Mouse (Mus musculus) naive thymus-derived CD4-positive, alpha-beta T cell, adult 2 months (primary cell): Measurements from ENCODE around the gene Med26.

Experiments used
- DNase-seq: peaks from one replicate; pipeline ENCODE4 v3.0.0-alpha.2; 2011; ENCODE audit warnings: low read depth

Gene Med26

DNA sequence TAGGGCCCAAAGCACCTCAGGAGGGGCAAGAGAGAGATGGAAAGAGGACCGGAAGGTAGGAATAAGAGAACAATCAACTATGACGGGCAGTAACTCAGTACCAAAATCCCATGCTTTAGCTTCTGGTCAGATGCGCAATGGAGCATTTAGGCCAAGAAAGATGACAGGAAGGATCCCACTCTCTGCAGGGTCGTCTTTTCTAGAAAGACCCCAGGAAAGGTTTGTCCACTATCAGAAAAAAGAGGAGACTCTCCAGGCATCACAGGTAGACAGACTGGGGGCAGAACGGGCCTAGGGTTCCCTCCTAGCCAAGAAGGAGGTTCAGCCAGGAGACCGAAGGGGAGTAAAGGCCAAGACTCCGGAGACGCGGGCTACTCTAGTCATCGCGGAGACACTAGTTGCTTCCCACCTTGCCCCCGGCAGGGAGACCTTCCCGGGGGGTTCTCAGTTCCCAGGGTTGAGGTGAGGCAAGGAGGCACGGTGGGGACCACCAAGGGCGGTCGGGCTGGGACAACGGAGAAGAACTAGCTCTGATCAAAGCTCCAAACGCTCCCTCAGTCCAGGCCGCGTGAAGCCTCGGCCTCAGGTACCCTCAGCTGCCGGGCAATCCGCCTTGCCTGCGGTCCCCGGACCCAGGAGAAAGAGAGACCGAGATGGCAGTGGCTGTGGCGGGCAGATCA is 808 bp downstream of the Med26 start:
- no peak for DNase-seq

DNA sequence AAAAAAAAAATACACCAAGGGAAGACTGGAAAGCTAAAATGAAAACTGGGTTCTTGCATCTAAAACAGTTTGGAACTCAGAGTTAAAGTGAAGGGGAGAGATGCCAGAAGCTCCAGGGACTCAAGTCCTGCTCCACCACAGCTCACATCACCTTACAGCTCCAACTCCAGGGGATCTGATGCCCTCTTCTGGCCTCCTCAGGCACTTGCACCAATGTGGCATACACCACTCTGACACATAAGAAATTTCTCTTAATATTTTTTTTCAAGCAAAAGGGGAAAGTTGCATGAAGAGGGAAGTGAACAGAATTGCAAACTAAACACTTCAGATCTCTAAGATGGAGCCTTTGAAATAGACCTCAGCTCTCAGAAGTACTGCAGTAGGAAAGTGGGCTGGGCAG is 8.8 kb downstream of the Med26 start:
- DNase-seq: peak; percentile 22

DNA sequence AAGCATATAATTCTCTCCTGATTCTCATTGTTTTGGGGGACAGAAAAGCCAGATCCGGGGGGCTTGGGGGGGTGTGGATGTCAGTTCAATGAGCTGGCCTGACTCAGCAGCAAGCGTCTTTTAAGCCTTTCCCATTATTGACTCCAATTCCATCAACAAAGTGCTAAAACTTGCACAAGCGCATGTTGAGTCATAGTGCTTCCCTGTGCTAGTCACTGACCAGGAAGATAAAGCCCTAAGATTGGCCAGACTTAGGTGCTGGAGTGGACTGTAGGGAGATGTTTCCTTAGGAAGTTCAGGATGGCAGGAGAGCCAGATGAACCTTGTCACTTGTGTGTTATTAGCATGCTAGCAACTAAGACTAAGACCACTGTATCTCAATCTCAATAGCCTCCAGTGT is 13.2 kb downstream of the Med26 start:
- no peak for DNase-seq

DNA sequence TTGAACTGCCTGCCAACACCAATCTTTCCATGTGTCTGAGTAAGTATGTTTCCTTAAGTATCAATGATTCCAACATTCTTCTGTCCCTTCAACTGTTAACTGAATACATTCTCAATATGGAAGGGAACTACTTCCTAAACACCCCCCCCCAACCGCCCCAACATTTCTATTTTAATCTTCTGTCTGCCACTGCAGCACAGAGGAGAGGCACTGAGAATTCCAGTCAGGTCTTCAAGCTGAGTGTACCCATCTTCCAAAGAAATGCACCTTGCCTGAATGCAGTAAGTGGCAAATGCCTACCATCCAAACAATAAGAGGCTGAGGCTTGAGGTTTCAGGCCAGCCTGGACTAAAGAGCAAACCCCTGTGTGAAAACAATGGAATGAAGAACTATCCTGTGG is 16.0 kb downstream of the Med26 start:
- DNase-seq: no peak

DNA sequence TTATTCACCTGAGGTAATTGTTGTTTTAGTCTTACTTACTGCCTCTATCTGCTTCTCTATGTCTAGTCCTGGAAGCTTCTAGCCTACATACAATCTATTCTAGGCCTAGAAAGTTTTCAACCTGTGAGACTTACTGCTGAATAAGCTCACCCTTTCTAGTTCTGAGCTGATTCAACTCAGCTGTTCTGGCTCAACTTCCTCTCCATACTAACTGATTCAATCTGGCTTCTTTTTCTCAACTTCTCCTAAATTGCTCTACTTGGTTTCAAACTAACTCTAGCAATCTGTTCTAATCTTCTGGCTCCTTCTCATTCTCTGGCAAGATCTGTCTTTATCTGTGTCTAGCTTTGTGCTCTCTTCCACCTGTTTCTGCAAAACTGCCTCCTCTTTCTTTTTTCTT is 26.2 kb downstream of the Med26 start:
- no peak for DNase-seq

DNA sequence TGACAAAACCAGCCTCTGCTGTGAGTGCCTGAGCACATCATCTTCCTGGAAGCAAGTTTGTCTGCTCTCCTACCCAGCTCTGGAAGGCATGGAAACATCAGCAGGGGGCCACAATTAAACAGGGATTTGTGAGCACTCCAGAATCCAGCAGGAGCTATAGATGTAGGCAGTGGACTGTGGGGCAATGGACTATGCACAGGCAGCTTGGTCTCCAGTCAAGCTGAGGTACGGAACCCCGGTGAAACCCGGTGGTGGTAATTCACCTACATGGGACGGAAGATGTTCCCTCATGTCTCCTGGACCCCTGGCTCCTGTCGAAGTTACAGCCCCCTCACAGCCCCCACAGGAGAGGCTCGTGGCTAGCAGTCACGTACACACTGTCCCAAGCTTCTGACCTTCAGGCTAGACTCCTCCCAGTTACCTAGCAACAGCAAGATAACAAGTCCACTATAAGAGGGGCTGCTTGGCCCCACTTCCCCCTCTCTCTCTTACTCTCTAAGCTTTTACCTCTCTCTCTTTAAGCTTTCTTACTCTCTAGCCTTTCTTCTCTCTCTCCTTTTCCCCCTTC is 30.6 kb downstream of the Med26 start:
- no peak for DNase-seq

DNA sequence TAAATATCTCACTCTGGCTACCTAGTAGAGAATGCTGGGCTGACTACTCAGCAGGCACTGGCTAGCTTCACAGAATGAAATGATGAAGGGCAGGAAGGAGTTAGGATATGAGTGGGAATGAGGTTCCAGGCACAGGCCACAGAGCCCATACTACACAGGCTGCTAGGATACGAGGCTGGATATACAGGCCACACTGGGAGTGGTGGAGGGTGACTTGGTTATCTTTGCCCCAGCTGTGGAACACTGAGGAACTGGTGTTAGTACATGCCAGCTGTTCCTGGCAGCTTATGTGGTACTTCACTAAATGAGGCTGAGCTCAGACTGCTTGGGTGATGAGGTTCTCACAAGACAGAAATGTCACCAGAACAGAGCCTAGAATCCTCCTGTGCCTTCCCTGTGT is 34.9 kb downstream of the Med26 start:
- DNase-seq: no peak

DNA sequence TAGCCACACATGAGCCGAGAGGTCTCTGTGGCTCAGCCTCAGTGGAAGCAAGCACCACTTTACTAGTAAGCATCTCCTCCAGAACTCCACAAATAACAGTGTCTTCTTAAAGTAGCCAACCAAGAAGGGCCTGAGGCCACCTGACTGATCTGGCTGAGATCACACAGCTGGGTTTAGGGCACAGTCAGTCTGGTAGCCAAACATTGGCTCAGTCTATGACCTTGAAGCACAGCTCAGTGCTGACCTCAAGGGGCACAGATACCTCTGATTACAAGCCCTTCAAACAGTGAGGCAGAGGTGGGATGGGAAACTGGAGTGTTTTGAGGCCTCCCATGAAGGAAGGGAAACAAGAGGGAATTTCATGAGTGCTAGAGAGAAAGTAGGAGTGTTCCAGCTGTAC is 35.4 kb downstream of the Med26 start:
- no peak for DNase-seq

DNA sequence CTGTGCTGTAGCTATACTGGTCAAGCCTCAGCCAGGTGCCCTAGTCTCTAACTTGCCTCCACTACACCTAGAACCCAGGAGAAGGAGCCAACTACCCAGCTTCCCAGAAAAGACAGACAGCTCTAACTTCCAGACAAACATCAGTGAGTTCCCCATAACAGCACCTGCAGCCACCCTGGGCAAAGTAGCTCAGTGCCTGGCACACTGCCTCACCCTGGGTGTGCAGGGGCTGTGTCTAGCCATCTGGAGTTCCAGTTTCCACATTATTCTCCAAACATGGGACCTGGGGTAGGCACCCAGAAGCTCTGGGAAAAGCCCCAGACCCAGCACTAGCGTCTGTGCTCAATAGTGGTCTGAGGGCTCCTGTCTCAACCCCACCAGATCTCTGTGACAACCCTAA is 40.6 kb downstream of the Med26 start:
- DNase-seq: no peak

DNA sequence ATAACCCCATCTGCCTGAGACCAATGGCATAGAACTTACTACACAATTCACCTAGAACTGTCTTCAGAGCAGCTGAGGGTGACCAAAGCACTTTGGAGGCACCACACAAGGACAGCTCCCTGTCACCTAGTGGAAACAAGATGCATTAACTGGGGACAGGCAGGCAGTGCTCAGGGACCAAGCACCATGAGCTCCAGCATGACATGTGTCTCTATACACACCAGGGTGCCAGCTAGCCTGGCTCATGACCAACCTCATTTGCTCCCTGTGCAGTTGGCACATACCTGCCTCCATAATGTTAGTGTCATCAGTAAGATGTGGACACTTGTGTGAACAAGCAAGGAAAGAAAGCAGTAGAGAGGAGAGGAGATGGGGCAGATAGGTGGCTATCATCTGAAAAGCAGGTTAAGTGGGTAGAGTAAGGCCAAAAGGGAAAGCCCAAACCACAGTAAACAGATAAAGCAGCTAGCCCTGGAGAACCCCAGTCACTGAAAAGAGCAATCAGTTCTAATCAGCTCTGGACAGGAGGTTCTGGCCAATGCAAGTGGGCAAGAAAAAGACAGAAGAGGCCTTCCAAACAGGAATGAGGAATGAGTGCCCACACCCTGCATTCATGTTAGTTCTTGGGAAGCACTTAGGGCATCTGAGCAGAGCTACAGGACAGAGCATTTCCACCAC is 43.3 kb downstream of the Med26 start:
- DNase-seq: no peak

DNA sequence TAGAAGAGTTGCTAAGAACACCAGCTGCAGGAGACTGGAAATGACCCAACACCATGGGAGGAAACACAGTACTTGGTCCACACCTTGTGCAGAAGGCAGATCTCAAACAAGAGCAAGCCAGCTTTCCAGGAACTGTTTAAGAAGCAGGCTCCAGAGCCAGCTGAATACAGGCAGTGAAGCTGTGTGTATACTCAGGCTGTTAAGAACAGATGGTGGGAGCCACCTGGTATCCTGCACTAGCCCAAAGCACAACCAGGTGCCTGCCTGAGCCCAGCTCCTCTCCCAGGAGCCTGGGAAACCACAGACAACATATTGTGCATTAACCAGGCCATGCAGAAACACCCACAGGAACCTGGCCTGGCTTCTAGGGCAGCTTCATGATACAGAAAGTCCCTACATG is 43.9 kb downstream of the Med26 start:
- no peak for DNase-seq

DNA sequence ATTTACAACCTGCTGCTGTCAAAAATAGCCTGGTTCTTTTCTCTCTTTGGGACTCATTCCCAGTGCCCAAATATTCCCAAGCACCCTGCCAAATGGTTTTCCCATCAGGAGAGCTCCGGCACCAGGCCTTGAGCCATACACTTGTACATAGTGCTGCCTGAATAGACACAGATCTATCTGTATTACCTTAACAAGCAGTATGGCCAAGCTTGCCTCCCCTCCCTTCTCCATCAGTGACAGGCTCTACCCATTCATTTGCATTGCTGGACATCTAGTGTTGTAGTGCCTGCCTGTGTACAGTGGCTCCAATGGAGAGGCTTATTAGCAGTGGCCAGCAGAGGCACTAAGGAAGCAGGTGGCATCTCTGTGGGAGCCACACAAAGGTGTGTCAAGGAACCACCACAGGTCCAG is 47.5 kb downstream of the Med26 start:
- no peak for DNase-seq

DNA sequence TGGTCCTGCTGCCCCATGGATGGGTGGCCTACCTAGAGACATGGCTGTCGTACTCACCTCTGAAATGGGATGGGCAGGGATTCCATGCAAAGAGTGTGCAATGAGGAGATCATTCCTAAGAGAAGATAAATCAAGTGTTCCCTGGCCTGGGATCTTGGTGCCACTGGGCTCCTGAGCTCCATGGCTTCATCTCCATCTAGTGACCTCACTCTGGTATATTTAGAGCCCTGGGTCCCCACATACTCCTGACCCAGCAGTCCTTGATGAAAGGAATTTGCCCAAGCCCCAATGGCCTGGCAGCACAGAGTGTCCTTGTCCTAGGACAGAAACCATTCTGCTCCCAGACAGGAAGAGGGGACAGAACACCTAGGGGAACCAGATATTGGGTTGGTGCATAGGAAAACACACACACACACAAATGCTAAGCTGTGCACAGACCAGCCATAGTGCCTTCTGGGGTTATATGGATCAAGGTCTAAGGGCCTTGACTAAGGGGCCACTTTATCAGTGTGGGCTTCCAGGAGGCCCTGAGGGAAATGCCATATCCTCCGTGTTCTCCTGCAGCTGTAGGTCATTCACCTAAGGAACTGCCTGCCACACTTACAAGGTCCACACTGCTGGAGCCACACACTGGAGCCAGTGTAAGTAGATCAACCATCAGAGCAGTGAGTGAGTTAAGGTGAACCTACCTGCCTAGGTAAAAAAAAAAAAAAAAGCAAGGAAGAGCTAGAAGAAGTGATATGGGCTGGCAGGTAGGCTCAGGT is 48.4 kb downstream of the Med26 start:
- DNase-seq: no peak

DNA sequence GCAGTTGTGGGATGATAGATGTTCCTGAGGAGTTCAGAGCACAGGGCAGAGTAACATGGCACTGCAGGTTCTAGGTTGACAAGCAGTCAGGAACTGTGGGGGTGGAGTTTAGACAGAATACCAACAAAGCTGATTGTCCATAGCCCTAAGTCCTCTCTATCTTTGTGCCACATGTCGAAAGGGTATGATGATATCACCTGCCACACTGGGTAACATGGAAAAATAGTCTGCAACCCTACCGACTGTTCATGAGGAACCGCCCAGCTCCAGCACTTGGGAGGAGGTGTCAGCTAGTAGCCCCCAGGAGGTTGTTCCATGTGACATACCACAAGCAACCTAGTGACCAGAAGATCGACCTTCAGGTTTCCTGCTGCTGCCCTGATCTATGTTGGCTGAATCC is 49.5 kb downstream of the Med26 start:
- DNase-seq: no peak

DNA sequence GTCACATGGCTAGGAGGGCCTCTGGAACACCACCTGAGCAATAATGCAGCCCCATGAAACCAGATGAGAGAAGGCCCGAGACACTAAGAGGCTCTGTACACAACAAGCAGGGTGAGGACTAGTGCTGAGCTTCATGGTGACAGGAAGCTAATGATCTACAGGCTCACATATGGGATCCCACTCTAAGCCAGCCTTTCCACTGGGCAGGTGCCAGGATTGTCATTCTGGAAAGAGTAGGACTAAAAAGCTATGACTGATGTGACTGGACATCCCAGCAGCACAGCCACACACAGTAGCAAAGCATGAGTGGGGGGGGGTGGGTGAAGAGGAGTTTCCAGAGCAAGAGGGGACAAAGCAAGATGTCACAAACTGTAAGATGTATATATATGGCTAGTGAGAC is 50.2 kb downstream of the Med26 start:
- no peak for DNase-seq

DNA sequence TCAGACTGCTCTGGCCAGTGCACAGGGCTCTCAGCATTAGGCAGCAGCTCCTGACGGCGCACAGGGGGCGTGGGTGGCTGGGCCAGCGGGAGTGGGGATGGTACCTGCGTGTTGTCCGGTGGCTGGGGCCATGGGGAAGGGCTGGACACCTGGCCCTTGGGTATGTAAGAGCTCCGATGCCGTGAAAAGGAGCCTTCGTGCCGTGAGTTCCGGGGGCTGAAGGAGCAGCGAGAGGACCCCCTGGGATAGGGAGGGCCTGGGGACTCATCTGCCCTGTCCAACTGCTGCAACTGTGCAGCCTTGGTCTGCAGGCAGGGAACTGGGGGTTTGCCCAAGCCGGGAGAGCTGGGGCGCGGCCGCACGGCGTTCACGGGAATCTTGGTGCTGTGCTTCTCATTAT is 51.9 kb downstream of the Med26 start:
- DNase-seq: no peak

DNA sequence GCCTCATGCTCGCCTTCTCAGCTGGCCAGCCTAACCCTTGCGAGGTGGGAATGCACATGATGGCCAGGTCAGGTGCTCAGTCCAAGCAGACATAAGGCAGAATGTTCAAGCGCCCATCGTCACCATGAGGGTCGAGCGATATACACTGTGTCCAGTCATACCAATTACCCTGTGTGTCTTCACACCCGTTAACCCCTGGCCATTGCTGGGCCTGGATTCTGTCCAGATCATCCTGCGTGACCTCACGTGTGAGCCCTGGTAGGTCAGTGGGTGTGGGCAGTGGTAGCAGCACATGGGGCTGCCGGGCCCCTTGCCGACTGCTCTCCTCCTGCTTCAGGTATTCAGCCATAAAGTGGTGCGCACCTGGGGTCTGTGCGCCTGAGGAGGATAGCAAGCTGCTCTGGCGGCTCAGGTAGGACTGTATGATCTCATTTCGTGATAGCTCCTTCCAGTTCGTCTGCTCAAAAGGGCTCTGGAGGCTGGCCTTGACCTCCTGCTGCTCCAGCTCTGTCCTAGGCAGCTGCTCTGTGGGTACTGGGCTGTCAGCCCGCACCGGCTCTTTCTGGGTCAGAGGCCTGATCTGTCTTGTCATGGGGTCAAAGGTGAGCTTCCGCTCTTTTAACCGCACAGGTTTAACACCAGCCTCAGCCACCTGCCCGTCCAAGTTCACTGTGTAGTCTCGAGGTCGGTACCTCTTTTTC is 52.5 kb downstream of the Med26 start:
- no peak for DNase-seq

DNA sequence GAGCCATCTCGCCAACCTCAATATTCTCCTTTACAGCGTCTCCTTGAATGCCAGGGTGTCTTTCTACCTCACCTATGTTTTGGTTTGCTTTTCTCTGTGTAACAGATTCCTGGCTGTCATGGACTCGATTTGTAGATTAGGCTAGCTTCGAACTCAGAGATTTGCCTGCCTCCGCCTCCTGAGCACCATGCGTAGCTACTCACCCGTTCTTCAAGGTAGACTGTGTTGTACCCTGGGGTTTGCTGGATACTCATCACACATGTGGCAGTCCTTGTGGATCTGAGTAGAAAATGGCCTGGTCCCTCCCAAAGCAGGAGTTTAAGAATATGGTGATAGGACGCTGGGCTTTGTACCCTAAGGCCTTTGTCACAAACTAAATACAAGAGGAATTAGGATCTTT is 54.7 kb downstream of the Med26 start:
- no peak for DNase-seq

DNA sequence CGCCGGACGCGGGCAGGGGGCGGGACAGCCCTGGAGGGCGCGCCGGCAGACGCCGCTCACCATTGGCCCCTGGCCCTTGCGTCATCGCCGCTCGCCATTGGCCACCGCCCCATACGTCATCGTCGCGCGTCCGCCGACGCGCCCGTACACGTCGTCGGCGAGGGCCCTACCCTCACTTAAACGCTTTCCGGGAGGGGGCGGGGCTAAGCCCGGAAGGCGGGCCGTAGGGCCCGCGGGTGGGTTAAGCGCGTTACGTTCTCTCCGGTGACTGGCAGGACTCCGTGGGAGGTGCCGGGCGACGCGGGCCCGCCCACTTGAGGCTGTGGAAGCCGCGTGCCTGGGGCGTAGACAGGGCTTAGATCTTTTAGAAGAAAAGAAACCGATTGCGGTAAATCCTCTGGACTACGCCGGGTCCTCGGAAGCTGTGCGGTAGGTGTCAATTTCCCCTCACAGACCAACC is 55.4 kb downstream of the Med26 start:
- peak; percentile 99 for DNase-seq

DNA sequence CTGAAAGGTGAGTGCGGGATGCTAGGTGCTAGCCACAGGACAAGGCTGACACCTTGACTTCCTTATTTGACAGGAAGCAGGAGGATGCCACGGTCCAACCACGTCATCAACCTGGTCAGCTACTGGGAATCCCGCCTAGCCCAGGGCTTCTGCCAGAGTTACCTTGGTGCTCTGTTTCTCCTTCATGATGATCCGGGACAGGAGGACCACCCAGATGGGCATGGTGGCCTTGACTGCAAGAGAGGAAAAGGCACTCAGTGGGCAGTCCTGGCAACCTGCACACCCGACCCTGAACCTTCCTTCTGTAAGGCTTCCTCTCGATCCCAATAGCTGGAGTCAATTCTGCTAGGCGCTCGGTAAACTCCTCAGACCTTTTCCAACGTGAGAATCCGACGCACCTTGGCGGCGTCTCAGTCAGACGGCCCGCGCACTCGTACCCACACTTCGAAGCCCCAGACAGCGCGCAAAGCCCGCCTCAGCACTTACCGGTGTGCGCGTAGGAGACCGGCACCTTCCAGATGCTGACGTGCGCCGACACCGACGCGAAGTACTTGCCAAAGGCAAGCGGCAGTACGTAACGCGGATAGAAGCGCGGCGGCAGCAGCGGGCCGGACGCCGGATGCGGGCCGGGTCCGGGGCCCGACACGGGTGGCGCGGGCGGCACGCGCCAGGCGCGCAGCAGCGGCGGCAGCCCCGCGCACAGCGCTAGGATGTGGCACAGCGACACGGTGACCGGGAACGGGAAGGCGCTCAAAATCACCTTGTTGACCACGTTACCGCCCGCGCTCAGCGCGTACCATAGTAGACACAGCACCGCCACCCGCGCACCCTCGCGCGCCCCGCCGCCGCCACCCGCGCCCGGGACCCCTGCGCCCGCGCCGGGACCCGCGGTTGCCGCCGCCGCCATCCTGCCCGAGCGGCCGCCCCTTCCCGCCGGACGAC is 56.1 kb downstream of the Med26 start, which contains the start of gene Slc35e1:
Slc35e1 (minus strand) TSS at position 935 of the 942 bp plus-strand sequence.
- peak; percentile 77 for DNase-seq

DNA sequence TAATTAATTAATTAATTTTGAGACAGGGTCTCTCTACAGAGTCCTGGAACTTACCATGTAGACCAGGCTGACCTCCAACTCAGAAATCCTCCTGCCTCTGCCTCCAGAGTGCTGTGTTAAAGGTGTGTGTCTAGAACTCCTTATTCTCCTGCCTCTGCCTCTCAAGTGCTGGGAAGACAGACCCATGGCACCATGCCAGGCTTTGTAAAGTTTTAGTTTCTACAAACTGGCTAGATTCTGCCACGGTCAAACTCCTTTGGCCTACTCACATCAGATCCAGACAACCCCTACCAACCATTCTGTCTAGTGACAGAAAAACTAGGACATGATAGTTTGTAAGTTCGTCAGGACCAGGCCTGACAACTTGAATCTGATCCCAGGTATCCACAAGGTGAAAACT is 57.1 kb downstream of the Med26 start:
- DNase-seq: no peak
